ENCODE assay signal across 26 mouse cellular contexts in the genomic region with DNA sequence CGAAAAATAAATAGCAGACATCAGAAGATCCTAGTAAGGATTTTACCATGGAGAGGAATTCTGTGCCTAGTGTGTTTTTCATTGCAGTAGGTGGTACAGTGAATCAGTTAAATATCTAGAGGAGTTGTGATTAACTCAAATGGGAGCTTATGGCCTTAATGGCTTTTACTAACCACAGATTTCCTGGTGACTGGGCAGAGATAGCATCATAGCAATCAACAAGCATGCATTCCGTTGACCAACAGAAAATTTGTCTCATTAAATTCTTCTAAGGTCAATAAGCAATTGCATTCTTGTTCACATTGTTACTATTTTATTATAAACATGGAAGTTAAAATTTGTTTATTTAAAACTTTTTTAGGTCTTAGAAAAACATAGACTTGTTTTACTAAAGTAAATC.
"Had no signal": no experiment of that assay in that cellular context is flagged by ENCODE, and none has a peak within 500 bp of the region (broad histone marks: within the 10 kb centered on the region; RNA-seq: fewer than 3 reads in every experiment).

No protein-coding gene starts in this region.

- H3K4me3 ChIP-seq: embryonic facial prominence, embryonic 10.5 days; embryonic facial prominence, embryonic 12.5 days; embryonic facial prominence, embryonic 13.5 days; embryonic facial prominence, embryonic 15.5 days; erythroblast, embryonic 14.5 days; forebrain, embryonic 10.5 days; forebrain, embryonic 12.5 days; forebrain, embryonic 13.5 days; forebrain, embryonic 15.5 days; gastrocnemius, adult 2 months; heart, adult 2 months had no signal

- H3K9ac ChIP-seq: embryonic facial prominence, embryonic 12.5 days; embryonic facial prominence, embryonic 13.5 days; embryonic facial prominence, embryonic 15.5 days; forebrain, embryonic 12.5 days; forebrain, embryonic 13.5 days; forebrain, embryonic 15.5 days; forebrain, postnatal 0 days had no signal

- H3K27me3 ChIP-seq: embryonic facial prominence, embryonic 12.5 days; embryonic facial prominence, embryonic 13.5 days; embryonic facial prominence, embryonic 15.5 days; forebrain, embryonic 12.5 days; forebrain, embryonic 13.5 days; forebrain, embryonic 15.5 days had no signal

- H3K9me3 ChIP-seq: embryonic facial prominence, embryonic 10.5 days; embryonic facial prominence, embryonic 12.5 days; embryonic facial prominence, embryonic 13.5 days; embryonic facial prominence, embryonic 15.5 days; forebrain, embryonic 10.5 days; forebrain, embryonic 12.5 days; forebrain, embryonic 13.5 days; forebrain, embryonic 15.5 days had no signal

- H3K4me2 ChIP-seq: embryonic facial prominence, embryonic 12.5 days; embryonic facial prominence, embryonic 13.5 days; embryonic facial prominence, embryonic 15.5 days; forebrain, embryonic 12.5 days; forebrain, embryonic 13.5 days; forebrain, embryonic 15.5 days had no signal

- DNase-seq: cerebellum, adult 9-10 months; cerebellum, adult 9-11 months; cerebellum, postnatal 10 days; cerebellum, postnatal 14 days; cerebellum, postnatal 25 days; cerebellum, postnatal 36 days; embryo, embryonic 11 days; forebrain, postnatal 0 days; gastrocnemius, adult 2 months; gastrocnemius, postnatal 10 days; gastrocnemius, postnatal 14 days; gastrocnemius, postnatal 25 days; gastrocnemius, postnatal 36 days; heart, adult 11 months; heart, adult 2 months had no signal

- H3K27ac ChIP-seq: embryonic facial prominence, embryonic 10.5 days; embryonic facial prominence, embryonic 12.5 days; embryonic facial prominence, embryonic 13.5 days; embryonic facial prominence, embryonic 15.5 days; forebrain, embryonic 10.5 days; forebrain, embryonic 12.5 days; forebrain, embryonic 13.5 days; forebrain, embryonic 15.5 days; gastrocnemius, adult 2 months; heart, adult 2 months had no signal

- ATAC-seq: forebrain, embryonic 13.5 days; forebrain, embryonic 14.5 days; forebrain, embryonic 15.5 days; forebrain, embryonic 16.5 days; forebrain, postnatal 0 days had no signal

- H3K4me1 ChIP-seq: embryonic facial prominence, embryonic 12.5 days; forebrain, embryonic 15.5 days had no signal
